Mouse (Mus musculus) activated CD4-positive, CD25-positive, alpha-beta regulatory T cell (primary cell): ENCODE measurements around the gene Pnliprp2. TPM values are rescaled to one million over a fixed set of nuclear protein-coding genes. Genes with fewer than 3 reads are reported as not detected.

Source experiments
- polyA plus RNA-seq, 2 experiments: library from polyadenylated mRNA; unstranded; fragments of 100-300 nt; shearing (Covaris generic); gene quantifications; one replicate each; pipeline ENCODE4 v1.2.1; 2017

Gene Pnliprp2
- polyA plus RNA-seq = under 1 TPM in 1 of 2 experiments, not detected in 1; 0.18 TPM

DNA sequence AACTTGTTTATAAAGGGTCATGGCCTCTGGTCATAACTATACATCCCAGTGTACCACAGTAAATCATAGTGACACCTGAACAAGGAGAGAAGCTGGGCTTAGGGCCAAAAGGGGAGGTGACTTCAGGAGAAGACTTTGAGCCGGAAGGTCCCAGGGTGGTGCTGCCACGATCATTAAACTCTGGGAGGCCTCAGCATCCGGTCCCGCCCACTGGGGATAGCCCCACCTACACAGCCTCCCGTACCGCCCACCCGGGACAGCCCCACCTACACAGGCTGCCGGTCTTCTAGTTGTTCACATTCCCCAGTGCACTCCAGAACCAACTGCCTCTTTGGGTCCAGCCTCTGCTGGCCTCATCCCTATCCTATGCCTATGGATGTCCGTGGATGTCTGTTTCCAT, at the start of gene Pnliprp2:
Gene Pnliprp2 (plus strand): TSS at position 297 of the 400 bp plus-strand sequence.

DNA sequence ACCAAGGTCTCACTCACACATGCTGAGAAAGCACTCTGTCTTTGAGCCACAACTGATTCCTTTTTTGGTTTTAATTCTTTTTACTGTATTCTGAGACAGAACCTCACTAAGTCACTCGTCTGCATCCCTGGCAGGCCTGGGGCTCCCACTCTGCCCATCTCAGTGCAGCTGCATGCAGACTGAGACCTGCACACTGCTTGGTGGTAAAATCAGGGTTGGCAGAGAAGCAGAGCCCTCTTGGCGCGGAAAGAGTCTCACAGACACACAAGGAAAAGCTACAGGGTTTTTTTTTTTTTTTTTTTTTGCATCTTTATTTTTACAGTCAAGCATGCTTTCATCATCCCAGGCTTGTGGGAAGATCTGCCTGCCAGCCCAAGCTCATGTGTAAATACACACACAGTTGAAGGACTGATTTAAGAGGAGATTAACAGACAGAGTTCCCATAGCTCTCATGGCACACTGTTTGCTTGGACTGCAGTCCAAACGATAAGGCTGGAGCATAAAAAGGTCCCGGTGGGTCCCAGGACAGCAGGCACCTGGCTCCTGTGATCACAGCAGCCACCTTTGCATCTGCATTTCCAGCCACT, 31.0 kb upstream of the Pnliprp2 start, which contains the start of gene Pnliprp1:
Gene Pnliprp1 (plus strand): TSS at position 443 of the 587 bp plus-strand sequence.

DNA sequence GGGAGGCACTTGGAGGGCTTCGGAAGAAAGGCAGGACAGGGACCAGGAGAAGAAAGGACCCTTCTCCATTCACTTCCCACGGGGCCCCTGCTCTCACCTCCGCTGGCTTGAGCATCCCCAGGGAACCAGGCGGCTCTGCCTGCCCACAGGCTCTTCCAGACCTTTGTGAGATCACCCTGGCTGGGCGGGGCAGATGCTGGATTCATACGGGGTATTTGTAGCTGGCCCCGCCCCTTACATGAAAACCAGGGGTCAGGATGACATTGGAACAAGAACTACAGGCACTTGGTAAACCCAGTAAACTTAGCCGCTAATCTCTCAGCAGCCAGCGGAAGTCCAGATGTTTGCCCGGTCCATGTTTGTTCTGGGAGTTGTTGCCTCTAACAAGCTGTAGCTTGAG, 34.8 kb downstream of the Pnliprp2 start, which contains the start of gene 1700019N19Rik:
Gene 1700019N19Rik (minus strand): TSS at position 178 of the 400 bp plus-strand sequence.

Other genes starting within 250 kb of the Pnliprp2 start
- not detected for gene Ccdc172, start 247.7 kb upstream of the Pnliprp2 start, polyA plus RNA-seq
- gene Pnlip, start 107.2 kb upstream of the Pnliprp2 start, polyA plus RNA-seq = not detected
- under 1 TPM; 0.45 to 0.50 TPM for gene Pnliprp1, start 30.8 kb upstream of the Pnliprp2 start, polyA plus RNA-seq
- gene 1700019N19Rik, start 34.7 kb downstream of the Pnliprp2 start, polyA plus RNA-seq = not detected
- gene Eno4, start 183.7 kb downstream of the Pnliprp2 start, polyA plus RNA-seq = under 1 TPM in 1 of 2 experiments, not detected in 1; 0.17 TPM
- 1 to 10 TPM in 1 of 2 experiments, under 1 TPM in 1; 0.26 to 2.0 TPM for gene Hspa12a, start 183.9 kb downstream of the Pnliprp2 start, polyA plus RNA-seq